Mouse (Mus musculus): Measurements from ENCODE around the gene Atp5h. TPM values are rescaled to one million over a fixed set of nuclear protein-coding genes. Genes with fewer than 3 reads are reported as not detected.

The Atp5h gene
- total RNA-seq, 1 experiment from 2014 or later, result 631 TPM

DNA sequence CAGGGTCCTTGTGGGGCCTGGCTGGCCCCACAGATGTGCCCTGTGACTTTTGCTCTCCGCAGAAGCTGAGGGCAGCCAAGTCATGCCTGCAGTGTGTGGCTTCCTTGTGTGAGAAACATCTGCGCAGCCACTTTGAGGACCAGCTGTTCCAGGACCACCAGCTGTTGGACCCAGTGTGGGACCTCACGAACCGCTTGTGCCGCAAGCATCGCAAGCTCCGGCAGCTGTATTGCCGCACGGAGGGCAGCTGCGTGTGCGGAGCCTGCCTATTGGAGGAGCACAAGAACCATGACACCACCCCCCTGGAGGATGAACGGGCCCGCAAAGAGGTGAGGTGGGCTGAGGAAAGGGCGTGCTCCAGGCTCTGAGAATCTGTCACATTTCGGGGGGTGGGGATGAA, 21.7 kb upstream of the Atp5h start:
- no peak for ATAC-seq (replicated peaks; ENCODE audit: insufficient number of reproducible peaks, low FRiP score, low TSS enrichment, poor library complexity, severe bottlenecking)

DNA sequence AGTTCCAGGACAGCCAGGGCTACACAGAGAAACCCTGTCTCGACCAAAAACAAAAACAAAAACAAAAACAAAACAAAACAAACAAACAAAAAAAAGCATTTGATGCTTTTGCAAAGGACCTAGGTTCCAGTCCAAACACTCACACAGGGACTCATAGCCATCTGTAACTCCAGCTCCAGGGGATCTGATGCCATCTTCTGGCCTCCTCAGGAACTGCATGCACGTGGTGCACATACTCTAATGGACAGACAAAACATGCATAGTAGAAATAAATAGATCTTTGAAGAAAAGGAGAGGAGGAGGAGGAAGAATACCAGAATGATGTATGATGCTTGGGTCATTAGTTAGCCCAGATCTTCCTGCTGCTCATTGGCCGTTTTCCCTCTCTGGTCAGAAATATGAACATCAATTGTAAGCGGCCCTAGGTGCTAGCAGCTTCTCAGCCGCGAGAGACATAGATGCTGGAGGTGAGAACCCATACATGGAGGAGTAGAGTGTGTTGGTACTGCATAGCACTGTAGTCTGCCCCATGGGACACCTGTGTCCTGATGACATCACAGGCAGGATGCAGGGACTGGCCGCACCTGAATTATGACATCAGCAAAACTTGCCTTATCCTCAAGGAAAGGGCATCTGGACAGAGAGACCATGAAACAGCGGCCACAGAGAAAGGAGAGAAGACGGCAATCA, 20.3 kb upstream of the Atp5h start, which contains the start of gene Trim80:
TSS of gene Trim80 (plus strand) at position 640 of the 690 bp plus-strand sequence.
- ATAC-seq (replicated peaks; ENCODE audit: insufficient number of reproducible peaks, low FRiP score, low TSS enrichment, poor library complexity, severe bottlenecking), result no peak

DNA sequence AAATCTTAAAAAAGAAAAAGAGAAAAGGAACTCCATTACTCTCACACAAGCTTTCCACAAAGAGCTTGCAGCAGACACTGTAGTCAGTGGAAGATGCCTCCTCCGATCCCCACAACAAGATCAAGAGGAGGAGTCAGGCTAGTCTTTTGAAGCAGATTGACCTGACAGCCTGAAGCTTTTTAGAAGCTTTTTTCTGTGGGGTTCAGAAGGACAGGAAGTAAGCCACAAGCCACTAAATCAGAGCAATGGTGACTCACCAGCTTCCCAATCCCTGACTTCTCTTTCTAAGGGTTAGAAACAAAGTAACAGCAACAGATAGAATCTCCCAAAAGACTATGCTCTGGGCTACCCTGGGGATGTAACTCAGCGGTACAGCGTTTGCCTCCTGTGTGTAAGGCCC, 19.6 kb upstream of the Atp5h start:
- ATAC-seq (replicated peaks; ENCODE audit: insufficient number of reproducible peaks, low FRiP score, low TSS enrichment, poor library complexity, severe bottlenecking), result no peak

DNA sequence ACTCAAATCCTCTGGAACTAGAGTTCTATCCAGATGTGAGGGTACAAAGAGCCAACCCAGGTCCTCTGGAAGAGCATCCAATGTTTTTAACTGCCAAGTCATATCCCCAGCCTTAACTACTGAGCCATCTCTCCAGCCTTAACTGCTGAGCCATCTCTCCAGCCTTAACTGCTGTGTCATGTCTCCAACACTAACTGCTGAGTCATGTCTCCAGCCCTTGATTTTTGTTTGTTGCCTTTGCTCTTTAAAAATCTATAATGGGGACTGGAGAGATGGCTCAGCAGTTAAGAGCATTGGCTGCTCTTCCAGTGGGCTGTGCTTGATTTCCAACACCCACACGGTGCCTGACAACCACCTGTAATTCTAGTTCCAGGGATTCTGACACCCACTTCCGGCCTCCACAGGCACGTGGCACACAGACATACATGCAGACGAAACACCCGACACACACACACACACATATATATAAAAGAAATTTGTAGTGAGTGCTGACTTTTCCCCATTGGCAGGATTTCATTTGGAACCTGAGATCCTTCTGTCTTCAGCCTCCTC, 17.9 kb upstream of the Atp5h start:
- no peak for ATAC-seq (replicated peaks; ENCODE audit: insufficient number of reproducible peaks, low FRiP score, low TSS enrichment, poor library complexity, severe bottlenecking)

DNA sequence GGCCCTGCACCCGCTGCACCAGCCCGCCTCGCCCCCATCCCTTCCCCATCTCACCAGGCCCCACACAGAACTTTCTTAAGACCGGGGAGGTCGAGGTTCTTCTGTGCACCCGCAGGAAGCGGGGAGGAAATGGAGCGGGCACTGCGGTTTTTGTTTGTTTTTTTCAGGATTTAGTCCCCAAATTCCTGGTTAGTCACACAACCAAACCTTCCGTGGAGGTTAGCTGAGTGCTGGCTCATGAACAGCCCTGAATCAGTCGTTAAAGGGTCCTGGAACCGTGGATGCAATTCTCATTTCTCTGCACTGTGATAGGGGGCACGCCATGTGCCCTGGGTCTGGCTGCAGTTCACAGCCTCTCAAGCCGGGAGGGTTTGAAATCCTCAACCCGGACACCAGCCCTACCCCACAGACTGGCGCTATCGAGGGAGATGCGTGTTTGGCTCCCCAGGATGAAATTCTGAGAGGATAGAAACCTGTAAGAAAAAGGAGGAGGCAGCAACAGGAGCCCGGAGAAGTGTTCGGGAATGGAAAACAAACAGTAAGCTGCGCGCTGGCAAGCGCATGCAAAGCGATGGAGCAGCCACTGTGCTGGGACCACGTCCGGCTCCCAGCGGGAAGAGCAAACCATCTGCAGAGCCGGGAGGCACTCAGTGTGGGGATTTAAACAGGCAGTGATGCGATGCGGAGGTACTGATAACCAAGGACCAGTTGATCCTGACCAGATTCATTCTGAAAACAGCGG, 16.0 kb upstream of the Atp5h start:
- no peak for ATAC-seq (replicated peaks; ENCODE audit: insufficient number of reproducible peaks, low FRiP score, low TSS enrichment, poor library complexity, severe bottlenecking)

DNA sequence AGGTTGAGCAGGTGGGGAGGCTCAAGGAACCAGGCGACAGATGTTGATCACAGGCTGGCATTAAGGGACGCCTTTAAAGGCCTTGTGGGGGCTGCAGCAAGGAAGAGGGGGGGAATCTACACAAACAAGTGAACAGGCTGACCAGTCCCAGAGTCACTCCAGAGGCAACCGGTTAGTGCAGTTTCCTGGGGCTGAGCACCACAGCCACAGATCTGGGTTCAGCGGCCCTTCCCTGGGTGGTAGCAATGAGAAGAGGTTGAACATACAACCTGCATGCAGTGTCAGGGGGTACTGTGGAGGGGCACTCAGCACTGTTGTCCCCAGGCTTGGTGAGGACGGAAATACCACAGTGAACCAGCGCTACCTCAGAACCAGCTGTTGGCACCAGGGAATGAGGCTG, 13.6 kb upstream of the Atp5h start:
- ATAC-seq (replicated peaks; ENCODE audit: insufficient number of reproducible peaks, low FRiP score, low TSS enrichment, poor library complexity, severe bottlenecking), result no peak

DNA sequence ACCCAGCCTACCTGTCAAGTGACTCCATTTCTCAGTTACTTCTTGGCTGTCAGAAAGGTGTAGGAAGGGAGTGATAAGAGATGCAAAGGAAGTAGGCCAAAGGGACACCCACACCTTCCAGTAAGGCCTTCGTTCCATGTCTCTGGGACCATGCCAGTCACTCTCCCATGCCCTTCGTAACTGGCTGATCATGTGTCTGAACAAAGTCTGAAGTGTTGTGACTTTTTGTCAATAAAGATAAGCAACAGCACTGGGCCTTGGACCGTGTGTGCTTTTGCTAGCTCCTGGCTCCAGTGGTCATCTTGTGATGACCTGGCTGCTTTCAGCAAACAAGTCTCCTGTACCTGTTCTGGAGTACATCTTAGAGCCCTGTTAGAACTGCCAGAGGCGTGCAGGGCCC, 13.1 kb upstream of the Atp5h start:
- no peak for ATAC-seq (replicated peaks; ENCODE audit: insufficient number of reproducible peaks, low FRiP score, low TSS enrichment, poor library complexity, severe bottlenecking)

DNA sequence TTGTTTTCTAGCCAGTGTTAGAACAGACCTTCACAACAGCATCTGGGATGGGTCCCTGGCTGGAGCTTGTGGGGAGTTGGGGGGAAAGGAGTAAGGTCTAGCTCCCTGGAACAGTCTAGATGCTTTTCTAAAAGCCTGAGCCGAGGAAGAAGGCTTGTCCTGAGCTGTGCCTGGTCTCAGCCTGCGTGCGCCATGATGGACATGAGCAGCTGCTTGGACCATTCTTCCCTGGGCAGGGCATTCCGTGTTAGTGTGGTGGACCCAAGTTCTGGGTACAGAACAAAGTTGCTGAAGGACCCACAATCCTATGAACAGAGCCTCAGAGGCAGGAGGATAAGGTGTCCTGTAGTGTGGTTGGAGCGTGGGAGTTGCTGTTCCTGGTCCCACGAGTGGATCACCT, 10.8 kb upstream of the Atp5h start:
- no peak for ATAC-seq (replicated peaks; ENCODE audit: insufficient number of reproducible peaks, low FRiP score, low TSS enrichment, poor library complexity, severe bottlenecking)

DNA sequence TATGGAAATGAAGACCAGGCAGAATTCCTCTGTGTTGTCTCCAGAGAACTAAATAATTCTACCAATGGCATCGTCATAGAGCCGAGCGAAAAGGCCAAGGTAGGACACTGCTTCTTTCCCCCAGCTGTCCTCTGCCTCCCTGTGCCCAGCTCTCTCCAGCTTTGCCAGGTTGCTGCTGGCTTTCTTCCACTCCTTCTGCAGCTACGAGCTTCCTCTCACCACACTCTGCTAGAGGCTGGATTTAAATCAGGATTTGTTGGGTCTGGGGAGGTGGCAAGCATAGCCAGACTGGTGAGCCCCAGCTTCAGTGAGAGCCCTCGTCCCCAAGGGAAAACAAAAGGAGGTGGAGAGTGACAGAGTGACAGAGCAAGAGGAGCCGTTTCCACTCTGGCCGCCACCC, 9.5 kb upstream of the Atp5h start:
- no peak for ATAC-seq (replicated peaks; ENCODE audit: insufficient number of reproducible peaks, low FRiP score, low TSS enrichment, poor library complexity, severe bottlenecking)

DNA sequence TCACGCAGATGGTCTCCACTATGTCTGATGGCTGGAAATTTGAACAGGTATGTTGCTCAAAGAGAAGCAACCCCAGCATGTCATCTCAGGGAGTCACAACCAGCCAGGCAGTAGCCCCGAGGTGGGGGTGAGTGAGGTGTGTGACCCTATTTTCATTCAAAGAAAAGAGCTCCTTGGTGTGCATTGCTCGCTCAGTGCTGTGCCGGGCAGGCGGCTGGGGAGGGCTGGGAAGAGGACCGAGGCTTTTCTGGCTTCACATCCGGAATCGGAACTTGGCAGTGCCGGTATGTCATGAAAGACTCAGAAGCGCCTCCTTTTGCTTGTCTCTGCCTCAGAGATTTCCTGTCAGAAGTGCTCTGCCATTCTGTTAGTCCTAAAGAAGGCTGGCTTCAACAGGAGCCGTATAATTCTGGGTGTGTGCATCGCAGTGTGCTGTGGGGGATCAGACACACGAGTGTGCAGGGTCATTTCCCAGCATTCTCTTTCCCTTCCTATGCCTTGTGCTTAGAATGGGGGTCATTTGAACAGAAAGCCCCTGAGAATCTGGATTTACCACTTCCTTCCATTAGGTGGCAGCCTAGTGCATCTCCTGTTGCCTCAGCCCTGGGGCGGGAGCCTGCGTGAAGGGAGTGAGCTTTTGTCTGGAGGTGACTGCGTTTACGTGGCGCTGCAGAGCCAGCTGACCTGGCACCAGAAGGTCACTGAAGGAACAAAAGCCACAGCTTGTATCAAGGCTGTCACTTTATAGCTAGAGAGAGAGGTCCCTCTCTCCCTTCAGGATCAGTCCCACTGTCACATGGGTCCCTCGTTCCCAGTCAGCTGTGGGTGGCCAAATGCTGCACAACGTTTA, 7.9 kb upstream of the Atp5h start:
- ATAC-seq (replicated peaks; ENCODE audit: insufficient number of reproducible peaks, low FRiP score, low TSS enrichment, poor library complexity, severe bottlenecking), result peak; percentile 78

DNA sequence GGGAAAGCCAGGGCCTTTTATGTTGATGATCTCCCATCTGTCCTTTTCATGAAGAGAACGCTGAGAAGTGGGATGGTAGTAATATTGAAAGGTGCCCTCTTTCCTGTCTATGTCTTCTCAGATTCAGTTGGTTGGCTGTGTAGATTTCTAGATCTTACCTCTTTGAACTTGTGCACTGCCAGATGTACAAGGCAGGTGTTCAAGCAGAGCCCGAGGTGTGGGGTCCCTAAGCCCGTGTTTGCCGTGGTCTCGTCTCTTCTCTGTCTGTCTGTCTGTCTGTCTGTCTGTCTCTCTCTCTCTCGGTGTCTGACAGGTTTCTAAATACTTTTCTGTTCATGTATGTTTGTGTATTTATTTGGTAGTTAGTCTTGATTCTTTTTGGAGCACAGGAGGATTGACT, 5.9 kb upstream of the Atp5h start:
- no peak for ATAC-seq (replicated peaks; ENCODE audit: insufficient number of reproducible peaks, low FRiP score, low TSS enrichment, poor library complexity, severe bottlenecking)

DNA sequence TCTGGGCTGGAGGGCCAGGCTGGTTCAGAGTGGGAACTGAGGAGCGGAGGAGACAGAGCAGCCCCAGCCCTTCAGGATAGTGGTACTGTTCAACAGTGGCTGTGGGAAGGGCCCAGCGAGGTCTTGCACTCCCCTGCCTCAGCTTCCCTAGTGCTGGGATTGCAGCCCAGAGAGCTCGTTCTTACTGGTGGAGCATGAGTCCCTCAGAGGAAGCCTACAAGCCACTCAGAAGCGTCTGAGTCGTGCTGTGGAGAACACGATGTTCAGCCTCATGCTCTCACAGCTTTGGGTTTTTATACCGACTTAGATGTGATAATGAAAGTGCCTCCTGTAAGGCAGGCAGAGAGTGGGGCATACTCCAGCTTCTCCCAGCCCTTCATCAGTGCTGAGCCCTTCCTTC, 4.9 kb upstream of the Atp5h start:
- ATAC-seq (replicated peaks; ENCODE audit: insufficient number of reproducible peaks, low FRiP score, low TSS enrichment, poor library complexity, severe bottlenecking), result no peak

DNA sequence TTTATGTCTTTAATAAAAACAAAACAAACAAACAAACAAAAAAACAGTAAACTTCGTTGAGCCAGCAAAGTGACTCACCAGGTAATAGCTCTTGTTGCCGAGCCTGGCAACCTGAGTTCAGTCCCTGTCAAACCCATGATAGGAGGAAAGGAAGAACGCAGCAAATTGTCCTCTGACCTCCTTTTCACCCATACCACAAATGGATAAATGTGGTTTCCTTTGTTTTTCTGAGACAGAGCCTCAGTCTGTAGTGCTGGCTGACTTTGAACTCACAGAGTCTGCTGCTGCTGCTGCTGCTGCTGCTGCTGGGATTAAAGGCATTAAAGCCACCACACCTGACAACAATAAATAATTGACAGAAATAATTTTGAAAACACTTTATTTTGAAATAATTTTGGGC, 3.3 kb upstream of the Atp5h start:
- no peak for ATAC-seq (replicated peaks; ENCODE audit: insufficient number of reproducible peaks, low FRiP score, low TSS enrichment, poor library complexity, severe bottlenecking)

DNA sequence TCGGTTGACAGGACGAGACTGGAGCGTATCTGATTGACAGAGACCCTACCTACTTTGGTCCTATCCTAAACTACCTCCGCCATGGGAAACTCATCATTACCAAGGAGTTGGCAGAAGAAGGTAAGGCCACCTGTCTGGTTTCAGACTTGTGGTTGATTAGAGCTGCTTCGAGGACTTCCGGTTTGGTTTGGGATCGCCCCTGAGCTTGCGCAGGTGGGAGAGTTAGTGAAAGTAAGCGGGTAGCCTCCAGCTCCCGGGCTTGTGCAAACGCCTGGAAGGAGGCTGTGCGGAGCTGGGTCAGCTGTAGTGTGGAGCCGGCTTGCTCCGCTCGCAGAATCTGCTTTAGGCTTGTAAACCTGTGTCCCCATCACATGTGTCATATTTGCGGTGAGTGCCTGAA, 2.2 kb upstream of the Atp5h start:
- ATAC-seq (replicated peaks; ENCODE audit: insufficient number of reproducible peaks, low FRiP score, low TSS enrichment, poor library complexity, severe bottlenecking), result no peak

DNA sequence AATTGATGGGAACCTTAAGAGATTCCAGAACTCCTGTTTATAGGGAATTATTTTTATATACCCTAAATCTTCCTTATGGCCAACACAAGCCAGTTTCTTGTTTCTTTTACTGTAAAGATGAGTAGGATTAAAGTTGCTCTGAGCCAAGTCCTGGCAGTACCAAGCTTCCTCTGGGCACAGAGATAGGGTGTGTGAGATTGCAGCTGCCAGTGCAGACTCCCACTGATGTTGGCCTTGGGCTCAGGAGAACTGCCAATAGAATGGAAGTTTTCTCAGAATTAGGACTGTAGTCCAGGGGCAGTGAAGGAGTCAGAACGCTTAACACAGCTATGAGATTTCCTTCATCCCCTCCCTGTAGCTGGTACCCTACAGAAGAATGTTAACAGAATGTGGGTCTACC, 1.6 kb upstream of the Atp5h start:
- no peak for ATAC-seq (replicated peaks; ENCODE audit: insufficient number of reproducible peaks, low FRiP score, low TSS enrichment, poor library complexity, severe bottlenecking)

DNA sequence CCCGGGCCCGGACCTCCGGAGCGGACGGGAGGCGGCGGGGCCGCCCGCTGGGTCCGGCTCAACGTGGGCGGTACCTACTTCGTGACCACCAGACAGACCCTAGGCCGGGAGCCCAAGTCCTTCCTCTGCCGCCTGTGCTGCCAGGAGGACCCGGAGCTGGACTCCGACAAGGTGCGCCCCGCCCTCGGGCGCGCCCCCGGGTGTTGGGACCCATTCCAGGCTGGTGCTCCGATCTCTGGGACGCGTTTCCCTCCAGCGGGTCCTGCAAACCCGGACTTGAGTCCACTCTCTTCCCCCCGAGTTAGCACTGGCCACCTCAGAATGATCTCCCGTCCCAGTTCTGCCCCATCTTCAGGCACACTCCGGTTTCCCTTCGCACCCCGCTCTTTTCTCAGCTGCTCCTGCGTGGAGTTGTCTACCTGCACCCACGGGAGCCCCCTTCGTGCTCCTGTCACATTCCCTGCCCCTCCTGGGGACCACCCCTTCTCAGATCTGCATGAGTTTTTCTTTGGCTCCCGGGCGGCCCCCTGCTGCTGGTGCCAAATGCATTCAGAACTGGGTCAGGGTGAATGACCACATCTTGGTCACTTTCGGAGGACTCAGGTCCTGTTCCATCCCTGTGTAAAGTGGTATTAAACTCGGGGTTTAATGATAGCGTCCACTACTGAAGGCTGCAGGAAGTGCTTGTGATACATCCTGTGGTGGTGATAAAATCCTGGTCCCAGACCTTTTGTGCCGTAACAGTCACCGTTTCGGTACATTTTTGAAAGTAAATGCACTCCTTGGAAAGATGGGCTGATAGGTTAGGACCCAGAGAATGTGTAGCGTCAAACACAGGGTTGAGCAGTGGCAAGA, 801 bp upstream of the Atp5h start:
- no peak for ATAC-seq (replicated peaks; ENCODE audit: insufficient number of reproducible peaks, low FRiP score, low TSS enrichment, poor library complexity, severe bottlenecking)

DNA sequence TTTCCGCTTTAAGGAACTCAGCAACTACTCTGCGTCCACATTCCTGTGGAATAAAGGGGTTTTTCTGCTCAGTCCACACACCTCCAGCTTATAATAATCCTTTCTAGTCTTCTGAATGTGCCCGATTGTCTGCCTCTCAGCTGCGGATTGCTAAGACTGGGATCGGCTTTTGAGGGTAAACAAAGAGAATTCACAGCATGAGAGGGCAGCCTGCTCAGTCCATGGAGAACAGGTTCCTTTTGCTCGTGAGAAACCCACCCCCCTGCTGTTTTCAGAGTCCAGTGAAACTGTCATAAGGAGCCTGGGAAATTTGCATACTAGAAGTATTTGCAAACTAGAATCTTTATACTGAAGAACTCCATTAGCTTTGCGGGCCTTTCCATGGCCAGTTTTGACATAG, 10.2 kb downstream of the Atp5h start:
- no peak for ATAC-seq (replicated peaks; ENCODE audit: insufficient number of reproducible peaks, low FRiP score, low TSS enrichment, poor library complexity, severe bottlenecking)

DNA sequence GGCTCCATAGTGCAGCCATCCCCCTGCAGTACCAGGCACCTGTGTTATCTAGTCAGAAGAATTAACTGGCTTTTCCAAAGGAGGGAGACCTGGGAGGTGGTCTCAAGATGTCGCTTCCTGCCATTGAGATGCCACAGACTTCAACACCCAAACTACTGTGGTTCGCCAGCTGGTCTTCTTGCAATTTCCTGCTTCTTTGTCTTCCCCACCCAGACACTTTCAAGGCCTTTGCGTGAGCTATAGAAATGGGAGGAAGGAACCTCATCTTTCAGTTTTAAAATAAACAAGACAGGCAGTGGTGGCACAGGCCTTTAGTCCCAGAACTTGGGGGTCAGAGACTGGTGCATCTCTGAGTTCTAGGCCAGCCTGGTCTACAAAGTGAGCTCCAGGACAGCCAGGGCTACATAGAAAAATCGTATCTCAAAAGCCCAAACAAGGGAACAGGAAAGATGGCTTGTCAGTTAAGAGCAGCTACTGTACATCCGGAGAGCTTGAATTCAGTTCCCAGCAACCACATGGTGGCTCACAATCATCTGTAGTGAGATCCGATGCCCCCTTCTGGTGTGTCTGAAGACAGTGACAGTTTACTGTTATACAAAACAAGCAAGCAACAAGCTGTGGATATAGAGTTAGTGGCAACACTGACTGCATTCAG, 11.4 kb downstream of the Atp5h start:
- no peak for ATAC-seq (replicated peaks; ENCODE audit: insufficient number of reproducible peaks, low FRiP score, low TSS enrichment, poor library complexity, severe bottlenecking)
